Mouse (Mus musculus): ENCODE data around the gene Tapbpl. TPM values are rescaled to one million over a fixed set of nuclear protein-coding genes. Genes with fewer than 3 reads are reported as not detected.

Tapbpl gene
- total RNA-seq (2023), result 51.6 TPM

GRCm38 (mm10) chr6:125231117-125232044, at the start of gene Tapbpl:
Gene Tapbpl, minus strand, starts transcription at chr6:125231860.

GRCm38 (mm10) chr6:125236782-125237181, 5.1 kb upstream of the Tapbpl start, which contains the start of gene Cd27:
Gene Cd27, minus strand, starts transcription at chr6:125237010.

GRCm38 (mm10) chr6:125215148-125215954, 16.3 kb downstream of the Tapbpl start, which contains the start of gene Vamp1:
Gene Vamp1, plus strand, starts transcription at chr6:125215551.

GRCm38 (mm10) chr6:125191332-125192015, 40.2 kb downstream of the Tapbpl start, which contains the start of the genes Ncapd2 and Mrpl51:
Gene Ncapd2, minus strand, starts transcription at chr6:125191701.
Gene Mrpl51, plus strand, starts transcription at chr6:125191801.

Other genes with a start within 250 kb of the Tapbpl start
- 0.21 TPM for gene Pianp, start 235.2 kb downstream of the Tapbpl start, total RNA-seq (2023)
- 68.9 TPM for gene Zfp384, start 222.7 kb downstream of the Tapbpl start, total RNA-seq (2023)
- 83.2 TPM for gene Ing4, start 192.1 kb downstream of the Tapbpl start, total RNA-seq (2023)
- 15.9 TPM for gene Acrbp, start 182.2 kb downstream of the Tapbpl start, total RNA-seq (2023)
- 17.4 TPM for gene Lpar5, start 163.9 kb downstream of the Tapbpl start, total RNA-seq (2023)
- gene Chd4, start 135.9 kb downstream of the Tapbpl start, total RNA-seq (2023), result 272 TPM
- gene Nop2, start 100.0 kb downstream of the Tapbpl start, total RNA-seq (2023), result 43.1 TPM
- 29.9 TPM for gene Iffo1, start 86.6 kb downstream of the Tapbpl start, total RNA-seq (2023)
- gene Gapdh, start 65.4 kb downstream of the Tapbpl start, total RNA-seq (2023), result 391 TPM
- gene Ncapd2, start 40.2 kb downstream of the Tapbpl start, total RNA-seq (2023), result 42.1 TPM
- 27.5 TPM for gene Mrpl51, start 40.1 kb downstream of the Tapbpl start, total RNA-seq (2023)
- gene Vamp1, start 16.3 kb downstream of the Tapbpl start, total RNA-seq (2023), result 93.5 TPM
- gene Cd27, start 5.2 kb upstream of the Tapbpl start, total RNA-seq (2023), result 218 TPM
- not detected for gene Tuba3a, start 54.2 kb upstream of the Tapbpl start, total RNA-seq (2023)
- 1.4 TPM for gene Ltbr, start 82.0 kb upstream of the Tapbpl start, total RNA-seq (2023)
- gene Scnn1a, start 88.8 kb upstream of the Tapbpl start, total RNA-seq (2023), result not detected
- gene Tnfrsf1a, start 117.5 kb upstream of the Tapbpl start, total RNA-seq (2023), result 46.5 TPM
- gene Plekhg6, start 148.9 kb upstream of the Tapbpl start, total RNA-seq (2023), result not detected